Mouse (Mus musculus) embryonic facial prominence, embryonic 14.5 days (tissue): ENCODE data around the gene Zdhhc19. TPM values are rescaled to one million over a fixed set of nuclear protein-coding genes. Genes with fewer than 3 reads are reported as not detected.

Source experiments
- ATAC-seq: fragments of 200-750 bp; cut with Nextera tagmentation; 2 replicates; pipeline ENCODE4 v1.8.0; 2017; ENCODE audit warnings: low read depth, moderate number of reproducible peaks, moderate TSS enrichment
- DNase-seq: peaks from one replicate; pipeline ENCODE4 v3.0.0-alpha.2; 2015; ENCODE audit warnings: low spot score
- H3K27ac ChIP-seq: fragments of 300-500 bp; sonication (generic); replicated peaks from 2 replicates; pipeline ENCODE4 v1.5.1; 2014; ENCODE audit warnings: low read depth, mild to moderate bottlenecking, low read length, moderate library complexity
- H3K27me3 ChIP-seq: fragments of 300-500 bp; sonication (generic); replicated peaks from 2 replicates; pipeline ENCODE4 v1.6.1; 2014; ENCODE audit warnings: low read length; ENCODE audit not compliant: control insufficient read depth, insufficient read depth
- H3K36me3 ChIP-seq: fragments of 300-500 bp; sonication (generic); 2 replicates; pipeline ENCODE4 v1.6.1; 2014; ENCODE audit warnings: low read length, mixed read lengths; ENCODE audit not compliant: control insufficient read depth, insufficient read depth
- H3K4me1 ChIP-seq: fragments of 300-500 bp; sonication (generic); 2 replicates; pipeline ENCODE4 v1.6.1; 2014; ENCODE audit warnings: antibody characterized with exemption, low read length; ENCODE audit not compliant: control insufficient read depth, insufficient read depth
- H3K4me2 ChIP-seq: fragments of 300-500 bp; sonication (generic); 2 replicates; pipeline ENCODE4 v1.6.1; 2014; ENCODE audit warnings: low read depth, mild to moderate bottlenecking, low read length, moderate library complexity, mixed read lengths
- H3K4me3 ChIP-seq: fragments of 300-500 bp; sonication (generic); 2 replicates; pipeline ENCODE4 v1.5.1; 2014; ENCODE audit warnings: low read depth, mild to moderate bottlenecking, low read length
- H3K9ac ChIP-seq: fragments of 300-500 bp; sonication (generic); 2 replicates; pipeline ENCODE4 v1.6.1; 2014; ENCODE audit warnings: low read depth, mild to moderate bottlenecking, low read length, moderate library complexity, mixed read lengths
- H3K9me3 ChIP-seq: fragments of 300-500 bp; sonication (generic); 2 replicates; pipeline ENCODE4 v1.6.1; 2016; ENCODE audit warnings: low read length; ENCODE audit not compliant: control insufficient read depth
- WGBS: fragments of 180-500 bp; shearing (Covaris S2); extraction: QIAGEN DNeasy Blood & Tissue Kit; methylation state at CpG from one replicate; pipeline ENCODE4 v1.1.7; 2014; 5-methylcytosine and 5-hydroxymethylcytosine counted together
- polyA plus RNA-seq: library from polyadenylated mRNA; unstranded; fragments of >200 nt; fragmentation: Nextera tagmentation; extraction: Ambion mirVana; gene quantifications from 2 replicates; pipeline ENCODE4 v1.2.1, GENCODE M21; 2014

The Zdhhc19 gene
- polyA plus RNA-seq, 1 experiment from 2014 or later = not detected

- Histone ChIP-seq H3K27ac (no peak overlapping the region), H3K9ac (no peak overlapping the region), H3K27me3 (no peaks in the 10 kb centered on the region), H3K36me3 (no peaks in the 10 kb centered on the region), H3K4me3 (no peak overlapping the region), H3K4me1 (no peaks in the 10 kb centered on the region), H3K4me2 (no peak overlapping the region), H3K9me3 (no peaks in the 10 kb centered on the region)
- WGBS = 58% methylated on average over 6 of the region's 6 CpGs
- ATAC-seq (no peak), DNase-seq (no peak)
These were observed 72.3 kb downstream of the Zdhhc19 start for GRCm38 (mm10) chr16:32568401-32568800.

DNA sequence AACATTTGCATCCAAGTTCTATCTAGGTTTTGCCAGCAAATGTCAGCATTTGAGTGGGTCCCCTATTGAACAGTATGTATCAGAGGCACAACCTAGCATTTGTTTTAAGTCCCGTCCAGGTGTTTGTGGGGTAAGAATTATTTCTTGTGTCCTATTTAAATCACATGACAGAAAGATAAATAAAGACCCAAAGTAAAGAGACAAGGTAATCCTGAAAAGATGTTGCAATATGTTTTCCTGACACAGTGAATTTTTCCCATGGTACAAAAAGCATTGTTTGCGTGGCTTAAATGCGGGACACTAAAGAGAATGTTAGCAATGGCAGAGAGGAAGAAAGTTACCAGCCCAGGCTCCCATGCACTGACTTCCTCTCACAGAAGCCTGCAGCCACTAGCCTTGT, 74.0 kb downstream of the Zdhhc19 start:
- no peak overlapping the region for H3K4me3 ChIP-seq
- H3K4me1 ChIP-seq = no peaks in the 10 kb centered on the region
- H3K4me2 ChIP-seq = no peak overlapping the region
- 83% methylated on average over 3 of the region's 3 CpGs for WGBS
- no peak overlapping the region for H3K9ac ChIP-seq
- no peaks in the 10 kb centered on the region for H3K9me3 ChIP-seq
- DNase-seq (no peak), ATAC-seq (no peak)
- H3K27me3 ChIP-seq = no peaks in the 10 kb centered on the region
- no peaks in the 10 kb centered on the region for H3K36me3 ChIP-seq
- no peak overlapping the region for H3K27ac ChIP-seq

DNA sequence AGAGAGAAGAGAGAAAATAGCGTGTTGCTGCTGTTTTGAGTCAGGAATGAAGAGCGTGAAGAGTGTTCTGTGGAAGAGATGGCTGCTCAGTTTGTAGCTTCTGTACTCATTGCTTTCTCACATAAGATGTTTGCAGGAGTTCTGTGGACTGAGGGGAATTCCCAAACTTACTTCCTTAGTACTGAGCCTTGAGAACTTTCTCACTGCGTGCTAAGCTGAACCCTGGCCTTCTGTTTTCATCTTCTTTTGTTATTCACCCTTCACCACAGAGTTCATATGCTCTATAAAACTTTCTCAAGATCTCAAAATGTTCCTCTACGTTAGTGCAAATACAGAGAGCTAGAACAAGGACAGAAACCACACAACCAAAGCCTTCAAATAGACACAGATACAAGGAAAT, 76.5 kb downstream of the Zdhhc19 start:
- H3K4me3 ChIP-seq = no peak overlapping the region
- no peaks in the 10 kb centered on the region for H3K27me3 ChIP-seq
- H3K4me2 ChIP-seq = no peak overlapping the region
- no peaks in the 10 kb centered on the region for H3K36me3 ChIP-seq
- no peaks in the 10 kb centered on the region for H3K4me1 ChIP-seq
- 82% methylated on average over 4 of the region's 4 CpGs for WGBS
- H3K9ac ChIP-seq = no peak overlapping the region
- DNase-seq (no peak), ATAC-seq (no peak)
- no peaks in the 10 kb centered on the region for H3K9me3 ChIP-seq
- H3K27ac ChIP-seq = no peak overlapping the region

- Histone ChIP-seq H3K4me1 (no peaks in the 10 kb centered on the region), H3K27ac (no peak overlapping the region), H3K9me3 (no peaks in the 10 kb centered on the region), H3K9ac (no peak overlapping the region), H3K36me3 (no peaks in the 10 kb centered on the region), H3K4me3 (no peak overlapping the region), H3K27me3 (no peaks in the 10 kb centered on the region), H3K4me2 (no peak overlapping the region)
- WGBS = 84% methylated on average over 4 of the region's 4 CpGs
- DNase-seq = no peak
- ATAC-seq = no peak
These were observed 90.4 kb downstream of the Zdhhc19 start for GRCm38 (mm10) chr16:32586482-32586881.

DNA sequence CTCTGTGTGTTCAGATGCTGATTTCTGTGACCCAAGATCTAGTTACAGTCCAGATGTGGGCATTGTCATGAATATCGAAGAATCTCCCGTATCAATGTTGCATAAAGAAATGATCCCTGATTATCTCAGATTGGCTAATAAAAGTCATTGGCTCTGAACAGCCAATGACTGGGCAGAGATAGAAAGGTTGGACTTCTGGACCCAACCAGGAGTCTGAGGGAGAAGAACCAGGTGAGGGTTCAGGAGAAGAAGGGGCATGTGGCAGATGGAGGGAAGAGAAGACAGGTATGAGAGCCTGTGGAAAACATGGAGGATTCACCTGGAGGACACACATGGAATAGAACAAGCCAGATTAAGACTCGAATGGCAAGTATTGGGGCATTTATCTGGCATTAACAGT, 92.5 kb downstream of the Zdhhc19 start:
- H3K4me2 ChIP-seq = no peak overlapping the region
- no peaks in the 10 kb centered on the region for H3K36me3 ChIP-seq
- no peaks in the 10 kb centered on the region for H3K9me3 ChIP-seq
- H3K27ac ChIP-seq = no peak overlapping the region
- 87% methylated on average over 3 of the region's 3 CpGs for WGBS
- H3K4me3 ChIP-seq = no peak overlapping the region
- DNase-seq = no peak
- no peaks in the 10 kb centered on the region for H3K27me3 ChIP-seq
- no peak overlapping the region for H3K9ac ChIP-seq
- no peaks in the 10 kb centered on the region for H3K4me1 ChIP-seq
- ATAC-seq = no peak

DNA sequence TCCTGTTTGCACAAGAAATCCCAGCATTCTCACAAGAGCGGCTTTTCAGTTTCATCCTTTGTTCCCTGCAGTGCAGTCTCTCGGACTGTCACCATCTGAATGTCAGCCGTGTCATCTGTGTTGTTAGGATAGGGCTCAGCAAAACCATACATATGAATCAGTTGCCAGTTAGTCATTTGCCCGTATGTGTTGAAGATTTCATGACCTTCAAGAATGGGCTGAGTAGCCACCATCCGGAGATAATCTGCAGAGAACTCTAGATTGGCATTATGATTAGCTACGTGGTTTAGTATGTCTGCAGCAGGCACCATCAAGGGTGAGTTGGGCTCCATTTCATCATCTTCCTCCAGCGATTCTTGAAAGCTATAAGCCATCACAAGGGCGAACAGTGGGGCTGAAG, 95.5 kb downstream of the Zdhhc19 start:
- 85% methylated on average over 8 of the region's 8 CpGs for WGBS
- Histone ChIP-seq H3K4me1 (no peaks in the 10 kb centered on the region), H3K27ac (no peak overlapping the region), H3K9me3 (no peaks in the 10 kb centered on the region), H3K9ac (no peak overlapping the region), H3K27me3 (no peaks in the 10 kb centered on the region), H3K4me3 (no peak overlapping the region), H3K36me3 (no peaks in the 10 kb centered on the region), H3K4me2 (no peak overlapping the region)
- DNase-seq (no peak), ATAC-seq (no peak)

DNA sequence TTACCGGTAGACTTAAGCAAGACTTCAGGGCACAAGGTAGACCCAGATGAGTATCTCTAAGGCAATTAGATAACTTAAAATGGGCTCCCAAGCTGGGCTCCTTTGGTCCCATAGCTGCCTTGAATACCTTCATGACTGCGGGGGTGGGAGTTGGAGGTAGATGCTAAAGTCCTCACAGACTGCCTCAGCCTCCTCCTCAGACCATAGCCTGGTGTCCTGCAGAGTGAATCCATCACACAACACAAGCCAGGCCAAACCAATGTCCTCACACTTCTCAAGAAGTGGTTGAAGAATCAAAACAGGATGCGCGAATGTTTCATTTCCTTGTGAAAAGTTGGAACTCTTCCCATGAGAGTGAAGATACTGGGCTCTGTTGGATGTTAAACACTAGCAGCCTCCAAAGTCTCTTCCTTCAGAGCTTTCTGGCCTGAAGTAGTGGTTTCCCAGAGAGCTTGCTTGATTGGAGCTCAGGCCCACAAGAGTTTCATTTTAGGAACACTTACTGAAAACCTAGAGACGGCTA, 97.3 kb downstream of the Zdhhc19 start:
- 94% methylated on average over 5 of the region's 5 CpGs for whole genome bisulfite sequencing
- no peak overlapping the region for H3K27ac ChIP-seq
- no peak overlapping the region for H3K4me3 ChIP-seq
- no peak overlapping the region for H3K4me2 ChIP-seq
- no peak for ATAC-seq
- no peaks in the 10 kb centered on the region for H3K4me1 ChIP-seq
- no peak for DNase-seq
- no peaks in the 10 kb centered on the region for H3K9me3 ChIP-seq
- no peaks in the 10 kb centered on the region for H3K27me3 ChIP-seq
- H3K36me3 ChIP-seq = no peaks in the 10 kb centered on the region
- no peak overlapping the region for H3K9ac ChIP-seq

DNA sequence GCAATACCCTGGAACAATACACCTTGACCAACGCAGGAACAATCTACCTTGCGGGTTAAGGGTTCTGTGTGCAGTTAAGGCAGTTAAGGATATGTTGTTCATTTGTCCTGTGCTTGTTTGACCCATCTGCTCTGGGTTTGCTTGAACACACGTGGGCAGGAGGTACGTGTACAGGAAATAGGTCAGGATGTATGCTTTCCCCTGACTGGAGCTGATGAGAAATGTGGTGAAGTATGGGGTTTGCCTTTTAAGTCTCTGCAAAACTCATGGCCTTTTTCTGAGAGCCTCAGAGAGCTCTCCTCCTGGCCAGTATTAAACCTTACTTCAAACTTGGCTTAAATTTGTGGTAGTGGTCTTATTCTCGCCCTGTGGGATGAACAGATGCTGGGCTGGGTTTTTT, 97.9 kb downstream of the Zdhhc19 start:
- H3K27me3 ChIP-seq = no peaks in the 10 kb centered on the region
- no peaks in the 10 kb centered on the region for H3K4me1 ChIP-seq
- no peaks in the 10 kb centered on the region for H3K9me3 ChIP-seq
- no peak overlapping the region for H3K9ac ChIP-seq
- 68% methylated on average over 5 of the region's 5 CpGs for WGBS
- no peak overlapping the region for H3K27ac ChIP-seq
- H3K36me3 ChIP-seq = no peaks in the 10 kb centered on the region
- no peak for DNase-seq
- no peak overlapping the region for H3K4me3 ChIP-seq
- ATAC-seq = no peak
- H3K4me2 ChIP-seq = no peak overlapping the region

GRCm38 (mm10) chr16:32594701-32595100, 98.6 kb downstream of the Zdhhc19 start:
- H3K9me3 ChIP-seq = no peaks in the 10 kb centered on the region
- DNase-seq = no peak
- H3K9ac ChIP-seq = no peak overlapping the region
- no peak overlapping the region for H3K4me3 ChIP-seq
- H3K4me2 ChIP-seq = no peak overlapping the region
- no peaks in the 10 kb centered on the region for H3K36me3 ChIP-seq
- ATAC-seq = no peak
- WGBS = 46% methylated on average over 5 of the region's 5 CpGs
- no peaks in the 10 kb centered on the region for H3K4me1 ChIP-seq
- no peak overlapping the region for H3K27ac ChIP-seq
- H3K27me3 ChIP-seq = no peaks in the 10 kb centered on the region
